Mouse (Mus musculus): ENCODE data around the gene Mylk4. TPM values are rescaled to one million over a fixed set of nuclear protein-coding genes. Genes with fewer than 3 reads are reported as not detected.
A peak's percentile ranks its signal among the peaks of the same experiment; 100 is the strongest.

The Mylk4 gene
- total and polyA plus RNA-seq, 3 experiments, result 0.04 TPM; not detected in 2

GRCm38 (mm10) chr13:32680868-32681515 lies 102.8 kb downstream of the Mylk4 start:
- in situ Hi-C loops (cut with MboI; ENCODE audit: low pct_ligation_motif_present, low pct_unique_long_range_greater_than_20kb, low sequenced_read_pairs) (loop anchor here (25.0 kb wide), 1 partner anchor 894 kb away; no protein-coding TSS in a partner anchor), dilution Hi-C loops (cut with MboI; ENCODE audit: extremely low pct_ligation_motif_present, extremely low pct_unique_long_range_greater_than_20kb, low sequenced_read_pairs) (no loop called here)
- H3K4me2 ChIP-seq (ENCODE audit: insufficient read depth, low read depth, poor library complexity, severe bottlenecking), result peak overlapping the region; percentile 42; the same call in 1 of the 2 replicates

GRCm38 (mm10) chr13:32680121-32680551 lies 103.6 kb downstream of the Mylk4 start:
- no peak overlapping the region for H3K27ac ChIP-seq (ENCODE audit: insufficient read depth, low read depth)

More at GRCm38 (mm10) chr13:32680868-32681515, 102.8 kb downstream of the Mylk4 start:
- peak; percentile 71 for DNase-seq (ENCODE audit: extremely low read depth)
- Histone ChIP-seq H3K4me1 (ENCODE audit: control insufficient read depth in 1 of 2, insufficient read depth in 2 of 2) (peaks cover 12 to 27% of the 10 kb centered on the region in 2 experiments; a peak in 3 of 4 replicates), H3K9me3 (replicated peaks; ENCODE audit: low read length) (no peaks in the 10 kb centered on the region), H3K27me3 (replicated peaks) (no peaks in the 10 kb centered on the region), H3K27ac (ENCODE audit: insufficient read depth, low read depth) (no peak overlapping the region), H3K36me3 (replicated peaks in 1 of 2; ENCODE audit: control insufficient read depth in 1 of 2, insufficient read depth in 1 of 2, low read length in 1 of 2) (no peaks in the 10 kb centered on the region), H3K9ac (ENCODE audit: insufficient read depth, low read depth) (no peak overlapping the region), H3K79me2 (replicated peaks; ENCODE audit: control insufficient read depth, extremely low read depth, insufficient read depth, poor library complexity, severe bottlenecking) (no peaks in the 10 kb centered on the region), H3K4me3 (replicated peaks in 1 of 3; ENCODE audit: low read depth in 2 of 3, low read length in 2 of 3, poor library complexity in 1 of 3) (peak overlapping the region in 1 of 3 experiments; percentile 11)
- TF ChIP-seq NRF1 (IDR thresholded peaks at IDR 0.05; ENCODE audit: low read depth, low read length) (no peak), MEF2A (IDR thresholded peaks at IDR 0.05; ENCODE audit: borderline replicate concordance, low read depth, low read length) (no peak), PAX5 (IDR thresholded peaks at IDR 0.05; ENCODE audit: low read length) (no peak), ZKSCAN1 (IDR thresholded peaks at IDR 0.05; ENCODE audit: borderline replicate concordance, low read depth, low read length) (no peak), TCF12 (IDR thresholded peaks at IDR 0.05; ENCODE audit: low read depth, low read length) (no peak), USF2 (conservative IDR thresholded peaks at IDR 0.05; ENCODE audit: low read depth, low read length) (no peak), JUND (conservative IDR thresholded peaks at IDR 0.05; ENCODE audit: low read depth, low read length) (no peak), IRF4 (IDR thresholded peaks at IDR 0.05; ENCODE audit: low read depth, low read length) (no peak), SIN3A (IDR thresholded peaks at IDR 0.05; ENCODE audit: low read length) (no peak), SMC3 (IDR thresholded peaks at IDR 0.05; ENCODE audit: low read depth, low read length) (peak; percentile 57), KAT2A (IDR thresholded peaks at IDR 0.05; ENCODE audit: insufficient replicate concordance, low read length) (no peak), USF1 (IDR thresholded peaks at IDR 0.05; ENCODE audit: low read depth, low read length) (no peak), ETS1 (conservative IDR thresholded peaks at IDR 0.05; ENCODE audit: low read depth, low read length) (no peak), CHD2 (IDR thresholded peaks at IDR 0.05; ENCODE audit: low read length) (no peak), MAZ (IDR thresholded peaks at IDR 0.05; ENCODE audit: low read depth, low read length) (peak; percentile 73; the same call in 1 of the 2 replicates), GABPA (IDR thresholded peaks at IDR 0.05; ENCODE audit: insufficient replicate concordance, low read depth, low read length) (no peak), EP300 (IDR thresholded peaks at IDR 0.05; ENCODE audit: low read length) (no peak), MAFK (IDR thresholded peaks at IDR 0.05; ENCODE audit: insufficient replicate concordance, low read length) (no peak), ZMIZ1 (IDR thresholded peaks at IDR 0.05; ENCODE audit: low read depth, low read length) (no peak), E2F4 (IDR thresholded peaks at IDR 0.05; ENCODE audit: insufficient replicate concordance, low read depth, low read length) (no peak), JUN (IDR thresholded peaks at IDR 0.05; ENCODE audit: insufficient read depth, low read depth, low read length) (no peak), ZC3H11A (IDR thresholded peaks at IDR 0.05; ENCODE audit: low read depth, low read length) (no peak), POLR2AphosphoS2 (IDR thresholded peaks at IDR 0.05; ENCODE audit: low read depth, low read length) (no peak), MXI1 (IDR thresholded peaks at IDR 0.05; ENCODE audit: low read depth, low read length) (no peak), RCOR1 (conservative IDR thresholded peaks at IDR 0.05; ENCODE audit: low read depth, low read length) (no peak), ELF1 (IDR thresholded peaks at IDR 0.05; ENCODE audit: low read depth, low read length) (no peak), CTCF (conservative IDR thresholded peaks at IDR 0.05 in 1 of 2, IDR thresholded peaks at IDR 0.05 in 1 of 2; ENCODE audit: low read depth in 2 of 2, low read length in 2 of 2) (peak in 1 of 2 experiments; percentile 72; a peak in 2 of 4 replicates), TBP (conservative IDR thresholded peaks at IDR 0.05; ENCODE audit: low read depth, low read length) (no peak), RAD21 (IDR thresholded peaks at IDR 0.05; ENCODE audit: low read depth, low read length) (peak; percentile 73), POLR2A (IDR thresholded peaks at IDR 0.05; ENCODE audit: low read depth, low read length) (no peak), MAX (IDR thresholded peaks at IDR 0.05; ENCODE audit: low read length) (no peak), MYC (IDR thresholded peaks at IDR 0.05; ENCODE audit: low read depth, low read length) (no peak), HCFC1 (IDR thresholded peaks at IDR 0.05; ENCODE audit: low read depth, low read length) (no peak), CHD1 (IDR thresholded peaks at IDR 0.05; ENCODE audit: low read depth, low read length) (no peak), BHLHE40 (IDR thresholded peaks at IDR 0.05; ENCODE audit: low read depth, low read length) (0 out of 2 replicates have a peak, but pooled peaks have one; percentile 14), UBTF (IDR thresholded peaks at IDR 0.05; ENCODE audit: low read depth, low read length) (no peak), ZNF384 (IDR thresholded peaks at IDR 0.05; ENCODE audit: low read depth, low read length) (peak; percentile 25; the same call in 1 of the 2 replicates), NELFE (IDR thresholded peaks at IDR 0.05; ENCODE audit: low read depth, low read length) (no peak)

More at GRCm38 (mm10) chr13:32680121-32680551, 103.6 kb downstream of the Mylk4 start:
- TF ChIP-seq BHLHE40 (IDR thresholded peaks at IDR 0.05; ENCODE audit: low read depth, low read length) (no peak), USF1 (IDR thresholded peaks at IDR 0.05; ENCODE audit: low read depth, low read length) (no peak), ETS1 (conservative IDR thresholded peaks at IDR 0.05; ENCODE audit: low read depth, low read length) (no peak), MEF2A (IDR thresholded peaks at IDR 0.05; ENCODE audit: borderline replicate concordance, low read depth, low read length) (peak; percentile 52; the same call in 1 of the 2 replicates), ZNF384 (IDR thresholded peaks at IDR 0.05; ENCODE audit: low read depth, low read length) (peak; percentile 85), JUND (conservative IDR thresholded peaks at IDR 0.05; ENCODE audit: low read depth, low read length) (no peak), ZMIZ1 (IDR thresholded peaks at IDR 0.05; ENCODE audit: low read depth, low read length) (no peak), IRF4 (IDR thresholded peaks at IDR 0.05; ENCODE audit: low read depth, low read length) (peak; percentile 60), NRF1 (IDR thresholded peaks at IDR 0.05; ENCODE audit: low read depth, low read length) (no peak), MAFK (IDR thresholded peaks at IDR 0.05; ENCODE audit: insufficient replicate concordance, low read length) (no peak), MAX (IDR thresholded peaks at IDR 0.05; ENCODE audit: low read length) (0 out of 2 replicates have a peak, but pooled peaks have one; percentile 24), EP300 (IDR thresholded peaks at IDR 0.05; ENCODE audit: low read length) (peak; percentile 60), RAD21 (IDR thresholded peaks at IDR 0.05; ENCODE audit: low read depth, low read length) (no peak), TCF12 (IDR thresholded peaks at IDR 0.05; ENCODE audit: low read depth, low read length) (peak; percentile 36; the same call in 1 of the 2 replicates), CTCF (conservative IDR thresholded peaks at IDR 0.05 in 1 of 2, IDR thresholded peaks at IDR 0.05 in 1 of 2; ENCODE audit: low read depth in 2 of 2, low read length in 2 of 2) (no peak)
- no peaks in the 10 kb centered on the region for H3K36me3 ChIP-seq (replicated peaks in 1 of 2; ENCODE audit: control insufficient read depth in 1 of 2, insufficient read depth in 1 of 2, low read length in 1 of 2)
- no peaks in the 10 kb centered on the region for H3K79me2 ChIP-seq (replicated peaks; ENCODE audit: control insufficient read depth, extremely low read depth, insufficient read depth, poor library complexity, severe bottlenecking)
- no peaks in the 10 kb centered on the region for H3K9me3 ChIP-seq (replicated peaks; ENCODE audit: low read length)
- H3K27me3 ChIP-seq (replicated peaks), result no peaks in the 10 kb centered on the region
- no peak overlapping the region for H3K4me3 ChIP-seq (replicated peaks in 1 of 3; ENCODE audit: low read depth in 2 of 3, low read length in 2 of 3, poor library complexity in 1 of 3)
- dilution Hi-C loops (cut with MboI; ENCODE audit: extremely low pct_ligation_motif_present, extremely low pct_unique_long_range_greater_than_20kb, low sequenced_read_pairs), result no loop called here
- peak; percentile 41 for DNase-seq (ENCODE audit: extremely low read depth)
- H3K4me2 ChIP-seq (ENCODE audit: insufficient read depth, low read depth, poor library complexity, severe bottlenecking), result peak overlapping the region; percentile 3; the same call in 1 of the 2 replicates
- peaks cover 12 to 27% of the 10 kb centered on the region in 2 experiments; a peak in 3 of 4 replicates for H3K4me1 ChIP-seq (ENCODE audit: control insufficient read depth in 1 of 2, insufficient read depth in 2 of 2)
- H3K9ac ChIP-seq (ENCODE audit: insufficient read depth, low read depth), result no peak overlapping the region
- in situ Hi-C loops (cut with MboI; ENCODE audit: low pct_ligation_motif_present, low pct_unique_long_range_greater_than_20kb, low sequenced_read_pairs), result loop anchor here (25.0 kb wide), 1 partner anchor 893 kb away; no protein-coding TSS in a partner anchor
